Mouse (Mus musculus) large intestine, adult 2 months (tissue): ENCODE measurements at regions not wholly inside any gene's neighbourhood (a gene's known extent, or its start where the extent isn't known, plus 50 kb on each side); places are given as distances from the start of the nearest gene placed in this dataset.
A peak's percentile ranks its signal among the peaks of the same experiment; 100 is the strongest.

Experiments
- DNase-seq: peaks from one replicate; pipeline ENCODE4 v3.0.0-alpha.2; 2012; ENCODE audit warnings: low read depth, low spot score
- WGBS: fragments of 180-500 bp; shearing (Covaris S2); methylation state at CpG from one replicate; pipeline ENCODE4 v1.1.7; 2018; 5-methylcytosine and 5-hydroxymethylcytosine counted together

GRCm38 (mm10) chr4:150771922-150772651 is 81.6 kb upstream of the Errfi1 start:
- no peak for DNase-seq
- 77% methylated on average over 6 of the region's 6 CpGs for WGBS

- DNase-seq = no peak
- 33% methylated on average over 2 of the region's 2 CpGs for WGBS
Measured at GRCm38 (mm10) chr4:150771469-150771868, 82.2 kb upstream of the Errfi1 start.

- 81% methylated on average over 7 of the region's 7 CpGs for WGBS
- no peak for DNase-seq
Measured at GRCm38 (mm10) chr4:150769043-150769442, 84.7 kb upstream of the Errfi1 start.

- WGBS = 66% methylated on average over 15 of the region's 15 CpGs
- no peak for DNase-seq
Measured at GRCm38 (mm10) chr4:150758467-150759237, 95.1 kb upstream of the Errfi1 start.

- WGBS = 73% methylated on average over 10 of the region's 10 CpGs
- DNase-seq = no peak
Measured at GRCm38 (mm10) chr4:150757815-150758426, 95.8 kb upstream of the Errfi1 start.

GRCm38 (mm10) chr4:150757291-150757741 is 96.4 kb upstream of the Errfi1 start:
- 85% methylated on average over 10 of the region's 10 CpGs for WGBS
- DNase-seq = no peak

- WGBS = 97% methylated on average over 7 of the region's 7 CpGs
- no peak for DNase-seq
Measured at GRCm38 (mm10) chr4:150755446-150755845, 98.3 kb upstream of the Errfi1 start.

GRCm38 (mm10) chr4:150752151-150752550 is 100.2 kb upstream of the Slc45a1 start:
- WGBS = 81% methylated on average over 8 of the region's 8 CpGs
- DNase-seq = no peak

GRCm38 (mm10) chr4:150750445-150751213 is 98.7 kb upstream of the Slc45a1 start:
- WGBS = 78% methylated on average over 13 of the region's 13 CpGs
- no peak for DNase-seq

- DNase-seq = no peak
- 93% methylated on average over 8 of the region's 8 CpGs for WGBS
Measured at GRCm38 (mm10) chr4:150749066-150749465, 97.1 kb upstream of the Slc45a1 start.

- 46% methylated on average over 13 of the region's 13 CpGs for WGBS
- no peak for DNase-seq
Measured at GRCm38 (mm10) chr4:150748099-150749000, 96.4 kb upstream of the Slc45a1 start.

GRCm38 (mm10) chr4:150746430-150746923 is 94.5 kb upstream of the Slc45a1 start:
- 45% methylated on average over 13 of the region's 13 CpGs for WGBS
- no peak for DNase-seq

- WGBS = 42% methylated on average over 7 of the region's 7 CpGs
- peak; percentile 73 for DNase-seq
Measured at GRCm38 (mm10) chr4:150745529-150746429, 93.8 kb upstream of the Slc45a1 start.

GRCm38 (mm10) chr4:150743508-150743907 is 91.5 kb upstream of the Slc45a1 start:
- 76% methylated on average over 8 of the region's 8 CpGs for WGBS

GRCm38 (mm10) chr4:150743103-150743502 is 91.1 kb upstream of the Slc45a1 start:
- WGBS = 39% methylated on average over 6 of the region's 6 CpGs
- DNase-seq = no peak

More at GRCm38 (mm10) chr4:150743508-150743907, 91.5 kb upstream of the Slc45a1 start:
- no peak for DNase-seq

- no peak for DNase-seq
- 72% methylated on average over 4 of the region's 4 CpGs for WGBS
Measured at GRCm38 (mm10) chr4:150741810-150742209, 89.8 kb upstream of the Slc45a1 start.

GRCm38 (mm10) chr4:150740167-150740566 is 88.2 kb upstream of the Slc45a1 start:
- WGBS = 19% methylated on average over 8 of the region's 8 CpGs
- no peak for DNase-seq

GRCm38 (mm10) chr4:150738736-150739135 is 86.8 kb upstream of the Slc45a1 start:
- WGBS = 97% methylated on average over 9 of the region's 9 CpGs
- no peak for DNase-seq
